Comparison of ENCODE assay signal across 20 mouse cellular contexts in the genomic region with DNA sequence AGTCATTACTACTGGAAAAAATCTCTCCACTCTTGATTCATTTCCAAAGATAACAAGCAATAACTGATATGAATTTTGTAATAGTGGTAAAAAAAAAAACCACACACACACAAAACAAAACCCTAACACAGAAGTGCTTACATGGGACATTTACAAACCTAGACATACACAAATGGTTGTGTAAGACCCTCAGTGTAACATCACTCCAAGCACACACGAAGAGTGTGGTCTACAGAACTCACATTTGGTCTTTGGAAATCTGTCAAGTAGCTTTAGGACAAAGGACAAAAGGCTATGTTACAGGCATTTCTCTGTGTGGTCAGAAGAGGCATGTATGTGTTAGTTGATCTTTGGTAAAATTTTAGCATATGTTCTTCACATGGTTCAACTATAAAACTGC. TPM values are rescaled to one million over a fixed set of nuclear protein-coding genes. Genes with fewer than 3 reads are reported as not detected.
A peak's percentile ranks its signal among the peaks of the same experiment; 100 is the strongest.
DNase-seq lines count a peak whose midpoint lies in the region; ATAC-seq lines count a peak whose summit lies in the region.
"Had no signal": no experiment of that assay in that cellular context is flagged by ENCODE, and none has a peak within 500 bp of the region (broad histone marks: within the 10 kb centered on the region; RNA-seq: fewer than 3 reads in every experiment).

No protein-coding gene starts in this region.

- no peak overlapping the region for H3K4me2 ChIP-seq in lung, embryonic 16.5 days (ENCODE audit: low read depth, low read length)
- H3K4me2 ChIP-seq: embryonic facial prominence, embryonic 12.5 days; forebrain, embryonic 13.5 days; forebrain, embryonic 15.5 days had no signal

- no peaks in the 10 kb centered on the region for H3K9me3 ChIP-seq in lung, embryonic 16.5 days (ENCODE audit: control insufficient read depth, low read length)
- H3K9me3 ChIP-seq: embryonic facial prominence, embryonic 10.5 days; embryonic facial prominence, embryonic 12.5 days; forebrain, embryonic 13.5 days; forebrain, embryonic 15.5 days had no signal

- H3K4me1 ChIP-seq in lung, embryonic 16.5 days (replicated peaks; ENCODE audit: control insufficient read depth, insufficient read depth, low read length) = no peaks in the 10 kb centered on the region
- H3K4me1 ChIP-seq: embryonic facial prominence, embryonic 10.5 days; embryonic facial prominence, embryonic 12.5 days had no signal

- H3K27ac ChIP-seq in lung, embryonic 16.5 days (ENCODE audit: low read length) = no peak overlapping the region
- H3K27ac ChIP-seq: embryonic facial prominence, embryonic 10.5 days; embryonic facial prominence, embryonic 12.5 days; forebrain, embryonic 13.5 days; forebrain, embryonic 15.5 days had no signal

- no peak overlapping the region for H3K9ac ChIP-seq in lung, embryonic 16.5 days (ENCODE audit: low read length)
- H3K9ac ChIP-seq: embryonic facial prominence, embryonic 12.5 days; forebrain, embryonic 13.5 days; forebrain, embryonic 15.5 days; forebrain, postnatal 0 days had no signal

- 44% methylated on average over 1 of the region's 1 CpGs for WGBS in lung, embryonic 16.5 days

- no peaks in the 10 kb centered on the region for H3K36me3 ChIP-seq in lung, embryonic 16.5 days (ENCODE audit: control insufficient read depth, insufficient read depth, low read length)
- H3K36me3 ChIP-seq: forebrain, embryonic 15.5 days had no signal

- H3K27me3 ChIP-seq in lung, embryonic 16.5 days (ENCODE audit: control insufficient read depth, insufficient read depth, low read depth, low read length) = no peaks in the 10 kb centered on the region
- H3K27me3 ChIP-seq: embryonic facial prominence, embryonic 12.5 days; forebrain, embryonic 13.5 days; forebrain, embryonic 15.5 days had no signal

- peak; percentile 51; the same call in 1 of the 2 replicates for ATAC-seq in lung, embryonic 16.5 days (ENCODE audit: low read depth)
- ATAC-seq in megakaryocyte progenitor cell, adult 5-6 weeks (replicated peaks; ENCODE audit: poor library complexity) = peak; percentile 68
- ATAC-seq: forebrain, embryonic 13.5 days; forebrain, embryonic 15.5 days; forebrain, postnatal 0 days had no signal

- DNase-seq in lung, postnatal 25 days (ENCODE audit: low spot score) = no peak
- DNase-seq in 416B (ENCODE audit: low read depth) (peak; percentile 39), adipocyte (ENCODE audit: low spot score) (peak; percentile 24)
- no peak for DNase-seq in right cerebral cortex, adult 18-20 months
- DNase-seq in B cell, adult 2 months = no peak
- DNase-seq: adrenal gland, adult 8-10 months; adrenal gland, postnatal 14 days; adrenal gland, postnatal 36 days; cerebellum, adult 11-12 months; cerebellum, adult 2 months; cerebellum, adult 9-10 months; cerebellum, postnatal 10 days; cerebellum, postnatal 25 days; forebrain, postnatal 0 days had no signal

- no peak overlapping the region for H3K4me3 ChIP-seq in lung, embryonic 16.5 days (ENCODE audit: low read length)
- H3K4me3 ChIP-seq: embryonic facial prominence, embryonic 10.5 days; embryonic facial prominence, embryonic 12.5 days; forebrain, embryonic 13.5 days; forebrain, embryonic 15.5 days had no signal

RNA-seq across cellular contexts. Expression of a gene that starts 52.4 kb away (rescaled TPM):
- 12.0 and 12.3 TPM in 2 replicates for polyA plus RNA-seq in lung, embryonic 16.5 days (2015; fragmentation: Nextera tagmentation; extraction: Ambion mirVana)
- 27.1 and 27.9 TPM in 2 replicates for total RNA-seq in megakaryocyte progenitor cell, adult 5-6 weeks (2015)
- 15.4 and 18.2 TPM in 2 replicates for total RNA-seq in megakaryocyte progenitor cell, adult 5-6 weeks (2017)

Comparison
In these comparisons a context has a peak if more than half of its experiments do, and no peak if none do; other contexts are left out.
1. DNase-seq: peak in 416B (single experiment) and adipocyte (single experiment); none in lung, postnatal 25 days (single experiment), right cerebral cortex, adult 18-20 months (single experiment) and B cell, adult 2 months (0 of 2).